Mouse (Mus musculus) lung, adult 2 months (tissue): ENCODE data around the gene Dab2ip.

ENCODE experiments used
- CTCF ChIP-seq: fragments of 200-500 bp; IDR thresholded peaks from 2 replicates; pipeline ENCODE4 v1.5.1; 2011; ENCODE audit warnings: mild to moderate bottlenecking, low read length, control low read depth; ENCODE audit not compliant: insufficient read depth
- POLR2A ChIP-seq: fragments of 200-500 bp; IDR thresholded peaks from 2 replicates; pipeline ENCODE4 v1.6.1; 2011; ENCODE audit warnings: low read depth, mild to moderate bottlenecking, control low read depth, low read length, borderline replicate concordance; ENCODE audit errors: extremely low read depth

- TF ChIP-seq CTCF (no peak), POLR2A (no peak)
These were observed 62.5 kb downstream of the Dab2ip start for GRCm38 (mm10) chr2:35620364-35621224.
